Mouse (Mus musculus): Measurements from ENCODE around the gene Fez1. TPM values are rescaled to one million over a fixed set of nuclear protein-coding genes. Genes with fewer than 3 reads are reported as not detected.

The Fez1 gene
- polyA plus RNA-seq, 1 experiment from 2014 or later, result 80.5 TPM

GRCm38 (mm10) chr9:36805256-36805975 lies 16.2 kb upstream of the Fez1 start:
- Histone ChIP-seq H3K4me1 (no peaks in the 10 kb centered on the region), H3K9me3 (no peaks in the 10 kb centered on the region), H3K4me2 (no peak overlapping the region), H3K27ac (no peak overlapping the region), H3K36me3 (no peaks in the 10 kb centered on the region), H3K9ac (no peak overlapping the region), H3K27me3 (no peaks in the 10 kb centered on the region), H3K4me3 (no peak overlapping the region)
- ATAC-seq (ENCODE audit: insufficient number of reproducible peaks, insufficient read depth, low FRiP score, low TSS enrichment, low read depth), result no peak
- WGBS, result 76% methylated on average over 3 of the region's 3 CpGs

- H3K4me1 ChIP-seq, result no peaks in the 10 kb centered on the region
- no peaks in the 10 kb centered on the region for H3K9me3 ChIP-seq
- no peaks in the 10 kb centered on the region for H3K36me3 ChIP-seq
- no peak overlapping the region for H3K4me2 ChIP-seq
- no peak for ATAC-seq (ENCODE audit: insufficient number of reproducible peaks, insufficient read depth, low FRiP score, low TSS enrichment, low read depth)
- H3K9ac ChIP-seq, result no peak overlapping the region
- H3K27ac ChIP-seq, result no peak overlapping the region
- H3K4me3 ChIP-seq, result no peak overlapping the region
- 82% methylated on average over 5 of the region's 5 CpGs for WGBS
- H3K27me3 ChIP-seq, result no peaks in the 10 kb centered on the region
Observed at GRCm38 (mm10) chr9:36808126-36808785, 13.4 kb upstream of the Fez1 start.

GRCm38 (mm10) chr9:36814486-36814885 lies 7.2 kb upstream of the Fez1 start:
- 76% methylated on average over 3 of the region's 3 CpGs for WGBS
- H3K9me3 ChIP-seq, result no peaks in the 10 kb centered on the region
- no peaks in the 10 kb centered on the region for H3K36me3 ChIP-seq

DNA sequence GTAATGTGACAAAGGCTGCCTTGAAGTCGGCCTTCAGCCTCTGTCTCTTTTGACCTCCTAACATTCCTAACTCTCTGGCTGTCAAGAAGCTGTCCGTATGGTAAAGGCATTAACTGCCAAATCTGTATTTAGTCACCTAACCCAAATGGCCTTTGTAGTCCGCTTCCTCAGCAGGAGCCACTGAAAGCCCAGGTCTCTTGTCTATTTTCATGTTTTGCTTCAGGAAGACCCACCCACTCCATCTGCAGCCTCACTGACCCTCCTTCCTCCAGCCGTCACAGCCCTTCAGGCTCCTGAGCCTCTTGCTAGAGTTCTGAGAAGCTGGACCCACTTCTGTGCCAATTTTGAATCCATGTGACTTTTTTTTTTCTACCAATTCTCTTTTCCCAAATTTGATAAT lies 2.8 kb upstream of the Fez1 start:
- H3K36me3 ChIP-seq, result no peaks in the 10 kb centered on the region
- H3K9me3 ChIP-seq, result no peaks in the 10 kb centered on the region
- H3K4me2 ChIP-seq, result no peak overlapping the region
- H3K4me1 ChIP-seq, result peaks cover 11% of the 10 kb centered on the region
- no peak overlapping the region for H3K27ac ChIP-seq
- H3K4me3 ChIP-seq, result no peak overlapping the region
- WGBS, result 58% methylated on average over 4 of the region's 4 CpGs
- no peaks in the 10 kb centered on the region for H3K27me3 ChIP-seq
- no peak overlapping the region for H3K9ac ChIP-seq
- ATAC-seq (ENCODE audit: insufficient number of reproducible peaks, insufficient read depth, low FRiP score, low TSS enrichment, low read depth), result no peak

More at GRCm38 (mm10) chr9:36814486-36814885, 7.2 kb upstream of the Fez1 start:
- Histone ChIP-seq H3K27ac (no peak overlapping the region), H3K27me3 (no peaks in the 10 kb centered on the region), H3K4me1 (no peaks in the 10 kb centered on the region), H3K9ac (no peak overlapping the region), H3K4me3 (no peak overlapping the region), H3K4me2 (no peak overlapping the region)
- ATAC-seq (ENCODE audit: insufficient number of reproducible peaks, insufficient read depth, low FRiP score, low TSS enrichment, low read depth), result no peak

DNA sequence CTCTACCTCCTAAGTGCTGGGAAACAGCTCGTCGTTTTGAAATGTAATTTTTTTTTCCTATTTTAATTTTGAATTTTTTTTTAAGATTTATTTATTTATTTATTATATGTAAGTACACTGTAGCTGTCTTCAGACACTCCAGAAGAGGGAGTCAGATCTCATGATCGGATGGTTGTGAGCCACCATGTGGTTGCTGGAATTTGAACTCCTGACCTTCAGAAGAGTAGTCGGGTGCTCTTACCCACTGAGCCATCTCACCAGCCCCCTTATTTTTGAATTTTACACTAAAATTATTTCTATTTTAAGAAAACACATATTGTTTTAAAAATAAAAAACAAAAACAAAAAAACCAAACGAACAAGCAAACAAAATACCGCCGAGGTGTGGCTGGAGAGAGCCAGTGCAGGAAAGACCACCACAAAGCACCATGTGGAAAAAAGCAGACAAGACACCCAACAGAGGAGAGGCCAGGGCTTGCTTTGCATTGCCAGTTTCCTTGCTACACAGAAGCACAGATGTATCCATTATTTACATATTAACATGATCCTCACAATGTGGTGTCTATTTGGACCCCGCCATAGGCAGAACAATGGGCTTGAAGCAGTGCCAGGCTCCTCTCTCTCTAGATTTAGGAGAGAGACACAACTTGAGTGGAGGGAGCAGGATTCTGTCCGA lies 558 bp upstream of the Fez1 start:
- Histone ChIP-seq H3K4me3 (peak overlapping the region; percentile 23; the same call in 1 of the 2 replicates), H3K9ac (peak overlapping the region; percentile 27; the same call in 1 of the 2 replicates), H3K27ac (peak overlapping the region; percentile 72), H3K36me3 (no peaks in the 10 kb centered on the region), H3K4me2 (peak overlapping the region; percentile 52), H3K4me1 (peaks cover 12% of the 10 kb centered on the region), H3K27me3 (no peaks in the 10 kb centered on the region), H3K9me3 (no peaks in the 10 kb centered on the region)
- 34% methylated on average over 9 of the region's 9 CpGs for WGBS
- peak; percentile 53; the same call in 1 of the 2 replicates for ATAC-seq (ENCODE audit: insufficient number of reproducible peaks, insufficient read depth, low FRiP score, low TSS enrichment, low read depth)

DNA sequence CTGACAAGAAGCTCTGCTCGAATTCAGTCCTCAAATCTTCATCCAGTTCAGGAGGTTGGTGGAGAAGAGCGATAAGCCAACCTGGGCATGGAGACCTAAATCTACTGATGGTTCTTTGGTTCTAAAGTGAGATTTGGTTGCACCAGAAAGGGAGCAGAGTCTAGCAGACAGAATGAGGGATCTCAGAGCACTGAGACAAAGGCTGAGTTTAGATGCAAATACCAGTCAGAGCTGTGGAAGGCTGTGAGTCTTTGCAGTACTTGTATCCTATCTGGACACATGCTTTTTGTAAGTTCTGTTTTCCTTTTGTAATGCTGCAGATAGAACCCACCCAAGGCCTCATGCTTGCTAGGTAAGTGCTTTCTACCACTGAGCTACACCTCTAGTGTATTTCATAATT lies 360 bp downstream of the Fez1 start:
- WGBS, result 25% methylated on average over 2 of the region's 2 CpGs
- no peak for ATAC-seq (ENCODE audit: insufficient number of reproducible peaks, insufficient read depth, low FRiP score, low TSS enrichment, low read depth)
- H3K4me3 ChIP-seq, result peak overlapping the region; percentile 23; the same call in 1 of the 2 replicates
- H3K9ac ChIP-seq, result no peak overlapping the region
- no peaks in the 10 kb centered on the region for H3K36me3 ChIP-seq
- H3K4me2 ChIP-seq, result peak overlapping the region; percentile 52
- peaks cover 14% of the 10 kb centered on the region for H3K4me1 ChIP-seq
- no peaks in the 10 kb centered on the region for H3K9me3 ChIP-seq
- H3K27ac ChIP-seq, result peak overlapping the region; percentile 72
- H3K27me3 ChIP-seq, result no peaks in the 10 kb centered on the region

DNA sequence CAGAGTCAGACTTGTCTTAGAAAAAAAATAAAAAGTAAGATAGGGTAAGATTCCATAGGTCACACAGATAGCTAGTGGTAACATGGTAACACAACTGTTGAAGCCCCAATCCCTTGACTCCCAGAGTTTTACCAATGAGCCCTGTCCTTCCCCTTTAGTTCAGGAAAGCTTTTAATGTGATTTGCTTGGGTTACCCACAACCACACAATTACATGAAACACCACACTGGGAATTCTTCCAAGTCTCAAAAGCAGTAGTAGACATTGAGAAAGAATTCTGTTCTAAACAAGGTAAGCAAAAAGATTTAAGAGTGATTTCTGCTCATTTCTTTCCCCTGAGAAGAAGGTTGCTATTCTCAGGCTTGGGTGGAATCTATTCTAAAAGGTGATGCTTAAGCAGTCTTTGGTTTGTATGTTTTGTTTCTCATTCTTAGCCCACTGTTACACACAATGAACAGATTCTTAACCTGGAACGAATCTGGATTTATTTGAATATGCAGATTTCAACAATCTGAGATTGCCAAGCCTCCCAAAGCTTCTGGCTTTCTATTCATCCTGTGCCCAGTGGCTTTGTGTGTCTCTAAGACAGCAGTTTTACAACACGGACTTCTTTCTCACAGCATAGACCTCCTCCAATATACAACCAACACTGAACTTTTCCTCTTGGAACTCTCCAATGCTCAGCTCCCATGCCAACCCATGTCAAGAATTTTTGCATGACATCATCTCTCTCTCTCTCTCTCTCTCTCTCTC lies 5.1 kb downstream of the Fez1 start:
- Histone ChIP-seq H3K27ac (no peak overlapping the region), H3K36me3 (no peaks in the 10 kb centered on the region), H3K27me3 (no peaks in the 10 kb centered on the region), H3K4me3 (no peak overlapping the region), H3K4me2 (no peak overlapping the region), H3K9me3 (no peaks in the 10 kb centered on the region), H3K4me1 (peaks cover 7% of the 10 kb centered on the region), H3K9ac (no peak overlapping the region)
- 58% methylated on average over 2 of the region's 2 CpGs for WGBS
- ATAC-seq (ENCODE audit: insufficient number of reproducible peaks, insufficient read depth, low FRiP score, low TSS enrichment, low read depth), result no peak

DNA sequence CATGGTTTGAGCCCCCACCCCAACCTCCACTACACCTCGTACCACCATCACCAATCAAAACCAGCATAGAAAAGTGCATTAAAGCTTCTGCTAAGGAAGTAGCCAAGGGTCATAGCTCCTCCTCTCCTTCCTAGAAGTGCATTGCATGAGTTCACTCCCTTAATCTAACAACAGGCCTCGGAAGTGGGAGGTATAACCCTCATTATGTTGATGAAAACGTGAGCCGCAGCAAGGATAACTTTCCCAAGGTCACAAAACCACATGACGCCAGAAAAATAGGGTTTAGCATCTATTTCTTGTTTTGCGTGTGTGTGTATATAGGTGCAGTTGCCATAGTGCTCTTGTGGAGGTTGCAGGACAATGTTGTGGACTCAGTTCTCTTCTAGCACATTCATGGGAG lies 9.7 kb downstream of the Fez1 start:
- 74% methylated on average over 6 of the region's 6 CpGs for WGBS

DNA sequence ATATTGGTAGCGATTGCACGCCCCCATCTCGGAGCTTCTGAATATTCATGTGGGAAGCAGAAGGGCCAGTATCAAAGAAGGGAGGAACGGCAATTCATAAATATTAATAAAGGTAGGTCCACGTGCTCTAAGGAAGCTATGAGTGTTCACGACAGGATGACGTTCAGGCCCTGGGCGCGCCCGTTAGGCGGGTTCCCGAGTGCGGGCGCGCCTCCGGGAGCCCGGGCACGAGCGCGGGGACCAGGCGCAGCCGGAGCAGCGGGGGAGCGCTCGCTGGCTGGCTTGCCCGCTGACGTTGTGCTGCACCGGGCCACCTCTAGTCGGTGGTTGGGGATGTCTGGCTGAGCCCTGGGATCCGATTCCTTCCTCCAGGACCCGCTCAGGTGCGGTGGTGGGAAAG lies 10.9 kb downstream of the Fez1 start:
- Histone ChIP-seq H3K4me1 (peaks cover 17% of the 10 kb centered on the region), H3K9me3 (no peaks in the 10 kb centered on the region), H3K27me3 (peaks cover 14% of the 10 kb centered on the region), H3K4me3 (peak overlapping the region; percentile 55), H3K9ac (peak overlapping the region; percentile 71), H3K36me3 (no peaks in the 10 kb centered on the region), H3K4me2 (peak overlapping the region; percentile 77), H3K27ac (peak overlapping the region; percentile 69)
- WGBS, result 1% methylated on average over 32 of the region's 32 CpGs
- peak; percentile 92 for ATAC-seq (ENCODE audit: insufficient number of reproducible peaks, insufficient read depth, low FRiP score, low TSS enrichment, low read depth)

More for the DNA sequence above, 9.7 kb downstream of the Fez1 start:
- Histone ChIP-seq H3K4me1 (peaks cover 17% of the 10 kb centered on the region), H3K27ac (no peak overlapping the region), H3K4me3 (no peak overlapping the region), H3K27me3 (peaks cover 14% of the 10 kb centered on the region), H3K4me2 (no peak overlapping the region), H3K9ac (no peak overlapping the region), H3K9me3 (no peaks in the 10 kb centered on the region), H3K36me3 (no peaks in the 10 kb centered on the region)
- ATAC-seq (ENCODE audit: insufficient number of reproducible peaks, insufficient read depth, low FRiP score, low TSS enrichment, low read depth), result no peak

GRCm38 (mm10) chr9:36833043-36833881 lies 11.6 kb downstream of the Fez1 start:
- Histone ChIP-seq H3K4me1 (peaks cover 17% of the 10 kb centered on the region), H3K9me3 (no peaks in the 10 kb centered on the region), H3K27ac (peak overlapping the region; percentile 69), H3K4me3 (peak overlapping the region; percentile 55), H3K9ac (peak overlapping the region; percentile 71), H3K36me3 (no peaks in the 10 kb centered on the region), H3K4me2 (peak overlapping the region; percentile 77), H3K27me3 (peaks cover 14% of the 10 kb centered on the region)
- peak; percentile 60; the same call in 1 of the 2 replicates for ATAC-seq (ENCODE audit: insufficient number of reproducible peaks, insufficient read depth, low FRiP score, low TSS enrichment, low read depth)
- 1% methylated on average over 31 of the region's 31 CpGs for WGBS

Measured in embryonic facial prominence, embryonic 13.5 days (tissue).